Mouse (Mus musculus): ENCODE measurements at regions not wholly inside any gene's neighbourhood (a gene's known extent, or its start where the extent isn't known, plus 50 kb on each side); places are given as distances from the start of the nearest gene placed in this dataset.

GRCm38 (mm10) chr15:62962681-62963080, 882.3 kb downstream of the Gsdmc2 start:
- Histone ChIP-seq H3K27ac (ENCODE audit: insufficient read depth, low read depth) (no peak overlapping the region), H3K9me3 (replicated peaks; ENCODE audit: low read length) (no peaks in the 10 kb centered on the region), H3K4me1 (ENCODE audit: control insufficient read depth in 1 of 2, insufficient read depth in 2 of 2) (no peaks in the 10 kb centered on the region), H3K27me3 (replicated peaks) (no peaks in the 10 kb centered on the region), H3K36me3 (replicated peaks in 1 of 2; ENCODE audit: control insufficient read depth in 1 of 2, insufficient read depth in 1 of 2, low read length in 1 of 2) (no peaks in the 10 kb centered on the region), H3K4me3 (replicated peaks in 1 of 3; ENCODE audit: low read depth in 2 of 3, low read length in 2 of 3, poor library complexity in 1 of 3) (no peak overlapping the region), H3K79me2 (replicated peaks; ENCODE audit: control insufficient read depth, extremely low read depth, insufficient read depth, poor library complexity, severe bottlenecking) (no peaks in the 10 kb centered on the region), H3K4me2 (ENCODE audit: insufficient read depth, low read depth, poor library complexity, severe bottlenecking) (no peak overlapping the region), H3K9ac (ENCODE audit: insufficient read depth, low read depth) (no peak overlapping the region)
- dilution Hi-C loops (cut with MboI; ENCODE audit: extremely low pct_ligation_motif_present, extremely low pct_unique_long_range_greater_than_20kb, low sequenced_read_pairs) (no loop called here), in situ Hi-C loops (cut with MboI; ENCODE audit: low pct_ligation_motif_present, low pct_unique_long_range_greater_than_20kb, low sequenced_read_pairs) (no loop called here)
- TF ChIP-seq POLR2A (IDR thresholded peaks at IDR 0.05; ENCODE audit: low read depth, low read length) (no peak), MXI1 (IDR thresholded peaks at IDR 0.05; ENCODE audit: low read depth, low read length) (no peak), PAX5 (IDR thresholded peaks at IDR 0.05; ENCODE audit: low read length) (no peak), POLR2AphosphoS2 (IDR thresholded peaks at IDR 0.05; ENCODE audit: low read depth, low read length) (no peak), USF1 (IDR thresholded peaks at IDR 0.05; ENCODE audit: low read depth, low read length) (no peak), BHLHE40 (IDR thresholded peaks at IDR 0.05; ENCODE audit: low read depth, low read length) (no peak), GABPA (IDR thresholded peaks at IDR 0.05; ENCODE audit: insufficient replicate concordance, low read depth, low read length) (no peak), ZC3H11A (IDR thresholded peaks at IDR 0.05; ENCODE audit: low read depth, low read length) (no peak), JUND (conservative IDR thresholded peaks at IDR 0.05; ENCODE audit: low read depth, low read length) (no peak), ZNF384 (IDR thresholded peaks at IDR 0.05; ENCODE audit: low read depth, low read length) (no peak), SMC3 (IDR thresholded peaks at IDR 0.05; ENCODE audit: low read depth, low read length) (no peak)
- no peak for DNase-seq (ENCODE audit: extremely low read depth)

GRCm38 (mm10) chr15:62960623-62961022, 884.4 kb downstream of the Gsdmc2 start:
- Histone ChIP-seq H3K27me3 (replicated peaks) (no peaks in the 10 kb centered on the region), H3K9me3 (replicated peaks; ENCODE audit: low read length) (no peaks in the 10 kb centered on the region), H3K4me1 (ENCODE audit: control insufficient read depth in 1 of 2, insufficient read depth in 2 of 2) (no peaks in the 10 kb centered on the region), H3K27ac (ENCODE audit: insufficient read depth, low read depth) (no peak overlapping the region), H3K79me2 (replicated peaks; ENCODE audit: control insufficient read depth, extremely low read depth, insufficient read depth, poor library complexity, severe bottlenecking) (no peaks in the 10 kb centered on the region), H3K4me2 (ENCODE audit: insufficient read depth, low read depth, poor library complexity, severe bottlenecking) (no peak overlapping the region), H3K9ac (ENCODE audit: insufficient read depth, low read depth) (no peak overlapping the region), H3K4me3 (replicated peaks in 1 of 3; ENCODE audit: low read depth in 2 of 3, low read length in 2 of 3, poor library complexity in 1 of 3) (no peak overlapping the region), H3K36me3 (replicated peaks in 1 of 2; ENCODE audit: control insufficient read depth in 1 of 2, insufficient read depth in 1 of 2, low read length in 1 of 2) (no peaks in the 10 kb centered on the region)
- dilution Hi-C loops (cut with MboI; ENCODE audit: extremely low pct_ligation_motif_present, extremely low pct_unique_long_range_greater_than_20kb, low sequenced_read_pairs): no loop called here
- TF ChIP-seq ELF1 (IDR thresholded peaks at IDR 0.05; ENCODE audit: low read depth, low read length): no peak
- TF ChIP-seq MAFK (IDR thresholded peaks at IDR 0.05; ENCODE audit: insufficient replicate concordance, low read length): no peak
- TF ChIP-seq MAX (IDR thresholded peaks at IDR 0.05; ENCODE audit: low read length): no peak
- TF ChIP-seq TCF12 (IDR thresholded peaks at IDR 0.05; ENCODE audit: low read depth, low read length): no peak
- no peak for TF ChIP-seq EP300 (IDR thresholded peaks at IDR 0.05; ENCODE audit: low read length)
- no peak for TF ChIP-seq UBTF (IDR thresholded peaks at IDR 0.05; ENCODE audit: low read depth, low read length)
- TF ChIP-seq JUND (conservative IDR thresholded peaks at IDR 0.05; ENCODE audit: low read depth, low read length): no peak
- no peak for TF ChIP-seq ZKSCAN1 (IDR thresholded peaks at IDR 0.05; ENCODE audit: borderline replicate concordance, low read depth, low read length)
- no peak for TF ChIP-seq ZNF384 (IDR thresholded peaks at IDR 0.05; ENCODE audit: low read depth, low read length)
- TF ChIP-seq MYC (IDR thresholded peaks at IDR 0.05; ENCODE audit: low read depth, low read length): no peak
- no peak for TF ChIP-seq CHD1 (IDR thresholded peaks at IDR 0.05; ENCODE audit: low read depth, low read length)
- TF ChIP-seq MEF2A (IDR thresholded peaks at IDR 0.05; ENCODE audit: borderline replicate concordance, low read depth, low read length): no peak
- TF ChIP-seq NELFE (IDR thresholded peaks at IDR 0.05; ENCODE audit: low read depth, low read length): no peak
- in situ Hi-C loops (cut with MboI; ENCODE audit: low pct_ligation_motif_present, low pct_unique_long_range_greater_than_20kb, low sequenced_read_pairs): no loop called here
- no peak for DNase-seq (ENCODE audit: extremely low read depth)
